Mouse (Mus musculus): Measurements from ENCODE around the gene Slc6a16. TPM values are rescaled to one million over a fixed set of nuclear protein-coding genes. Genes with fewer than 3 reads are reported as not detected.

Gene Slc6a16
- total and polyA plus RNA-seq, 2 experiments: 0.37 to 1.9 TPM

DNA sequence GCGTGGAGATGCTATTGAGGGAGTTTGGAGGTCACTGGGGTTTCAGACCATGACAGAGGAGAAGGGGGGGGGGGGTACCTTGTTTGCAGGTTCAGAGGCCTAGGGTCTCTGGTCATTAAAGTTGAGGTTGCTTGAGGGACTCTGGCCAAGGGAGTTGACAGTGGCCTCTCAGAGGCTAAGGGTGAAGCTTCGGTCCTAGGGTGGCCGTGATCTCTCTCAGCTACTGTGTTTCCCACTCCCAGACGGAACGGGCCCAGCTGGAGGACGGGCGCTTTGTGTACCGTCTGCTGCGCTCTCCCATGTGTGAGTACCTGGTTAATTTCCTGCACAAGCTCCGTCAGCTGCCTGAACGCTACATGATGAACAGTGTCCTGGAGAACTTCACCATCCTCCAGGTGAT, 8.9 kb upstream of the Slc6a16 start:
- TF ChIP-seq CTCF (IDR thresholded peaks at IDR 0.05; ENCODE audit: low read depth, low read length): no peak
- TF ChIP-seq POLR2A (IDR thresholded peaks at IDR 0.05; ENCODE audit: extremely low read depth, insufficient read depth, low read length): no peak
- 97% methylated on average over 11 of the region's 11 CpGs for WGBS
- H3K36me3 ChIP-seq (ENCODE audit: control insufficient read depth, insufficient read depth, low read length): no peaks in the 10 kb centered on the region
- no peak for DNase-seq (ENCODE audit: extremely low read depth, low read depth, low spot score)
- H3K9ac ChIP-seq (ENCODE audit: low read depth, low read length): no peak overlapping the region
- no peak overlapping the region for H3K4me3 ChIP-seq (ENCODE audit: insufficient read depth, low read depth, low read length)
- H3K27me3 ChIP-seq (ENCODE audit: control insufficient read depth, insufficient read depth, low read length): peaks cover 4% of the 10 kb centered on the region; the same call in 1 of the 2 replicates
- peaks cover 4% of the 10 kb centered on the region; the same call in 1 of the 2 replicates for H3K4me1 ChIP-seq (ENCODE audit: control insufficient read depth, insufficient read depth, low read length)
- H3K27ac ChIP-seq (replicated peaks; ENCODE audit: insufficient read depth, low read depth, low read length): no peak overlapping the region
- no peaks in the 10 kb centered on the region for H3K79me2 ChIP-seq (ENCODE audit: control insufficient read depth, insufficient read depth, low read length)

DNA sequence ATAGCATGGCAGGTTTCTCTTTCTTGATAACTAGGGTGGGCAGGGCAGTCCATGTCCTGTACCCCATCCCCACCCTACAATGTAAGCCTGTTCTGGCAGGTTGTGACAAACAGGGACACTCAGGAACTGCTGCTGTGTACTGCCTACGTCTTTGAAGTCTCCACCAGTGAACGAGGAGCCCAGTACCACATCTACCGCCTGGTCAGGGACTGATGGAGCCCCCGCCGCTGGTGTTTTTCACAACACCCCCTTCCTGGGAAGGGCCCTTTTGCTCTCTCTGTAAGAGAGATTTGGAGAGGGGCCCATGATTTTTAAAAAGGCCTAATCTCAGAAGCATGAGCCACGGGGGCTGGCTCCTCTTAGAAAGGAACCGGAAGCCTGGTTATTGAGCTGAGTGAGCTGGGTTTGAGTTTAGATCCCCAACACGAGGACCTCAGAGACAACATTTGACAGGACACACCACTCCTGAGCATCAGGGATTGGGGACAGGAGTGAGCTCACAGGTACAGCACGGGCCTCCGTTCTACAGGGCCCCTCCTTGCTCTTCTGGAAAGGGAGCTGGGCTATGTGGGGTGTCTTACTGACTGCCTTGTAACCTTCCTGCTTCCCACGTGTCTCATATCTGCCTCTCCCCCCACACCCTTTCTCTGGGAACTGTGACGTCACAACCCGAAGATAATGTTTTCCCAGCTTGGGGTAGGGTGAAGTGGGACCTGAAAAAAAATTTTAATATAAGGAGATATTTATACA, 8.0 kb upstream of the Slc6a16 start:
- Histone ChIP-seq H3K9ac (ENCODE audit: low read depth, low read length) (no peak overlapping the region), H3K79me2 (ENCODE audit: control insufficient read depth, insufficient read depth, low read length) (no peaks in the 10 kb centered on the region), H3K4me3 (ENCODE audit: insufficient read depth, low read depth, low read length) (no peak overlapping the region), H3K27ac (replicated peaks; ENCODE audit: insufficient read depth, low read depth, low read length) (no peak overlapping the region), H3K4me1 (ENCODE audit: control insufficient read depth, insufficient read depth, low read length) (peaks cover 4% of the 10 kb centered on the region; the same call in 1 of the 2 replicates), H3K36me3 (ENCODE audit: control insufficient read depth, insufficient read depth, low read length) (no peaks in the 10 kb centered on the region), H3K27me3 (ENCODE audit: control insufficient read depth, insufficient read depth, low read length) (peaks cover 4% of the 10 kb centered on the region; the same call in 1 of the 2 replicates)
- 84% methylated on average over 13 of the region's 13 CpGs for WGBS
- no peak for TF ChIP-seq POLR2A (IDR thresholded peaks at IDR 0.05; ENCODE audit: extremely low read depth, insufficient read depth, low read length)
- TF ChIP-seq CTCF (IDR thresholded peaks at IDR 0.05; ENCODE audit: low read depth, low read length): no peak
- no peak for DNase-seq (ENCODE audit: extremely low read depth, low read depth, low spot score)

DNA sequence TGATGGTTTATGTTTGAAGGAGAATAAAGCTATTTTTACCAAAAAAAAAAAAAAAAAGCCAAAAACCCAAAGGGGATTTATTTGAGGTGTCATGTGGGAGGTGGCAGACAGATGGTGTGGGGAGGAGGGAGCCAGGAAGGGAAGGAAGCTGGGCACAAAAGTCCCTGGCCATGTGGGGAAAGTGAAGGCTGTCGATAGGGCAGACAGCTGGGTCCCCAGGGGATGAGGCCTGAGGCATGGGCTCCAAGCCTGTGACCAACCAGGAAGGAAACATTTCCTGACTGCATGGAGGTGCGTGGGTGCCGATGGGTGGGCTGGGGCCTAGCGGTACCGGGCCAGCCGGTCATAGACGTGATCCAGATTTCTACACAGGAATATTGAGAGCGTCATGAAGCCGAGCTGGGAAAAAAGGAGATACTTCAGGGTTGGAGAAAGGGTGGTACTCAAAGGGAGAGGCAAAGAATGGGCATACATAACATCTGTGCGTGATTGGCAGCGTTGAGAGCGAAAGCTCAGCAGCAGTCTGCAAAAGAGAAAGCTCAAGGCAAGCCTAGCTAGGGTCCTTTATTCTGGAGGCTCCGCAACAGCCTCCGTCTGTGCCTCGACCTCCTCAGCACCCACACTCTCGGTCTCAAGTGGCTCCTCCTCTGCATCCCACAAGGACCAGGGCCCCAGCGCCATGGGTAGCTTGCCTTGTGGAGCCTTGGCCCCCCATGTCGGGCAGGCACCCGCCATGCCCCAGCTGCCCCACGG, 7.1 kb upstream of the Slc6a16 start:
- no peak overlapping the region for H3K4me3 ChIP-seq (ENCODE audit: insufficient read depth, low read depth, low read length)

DNA sequence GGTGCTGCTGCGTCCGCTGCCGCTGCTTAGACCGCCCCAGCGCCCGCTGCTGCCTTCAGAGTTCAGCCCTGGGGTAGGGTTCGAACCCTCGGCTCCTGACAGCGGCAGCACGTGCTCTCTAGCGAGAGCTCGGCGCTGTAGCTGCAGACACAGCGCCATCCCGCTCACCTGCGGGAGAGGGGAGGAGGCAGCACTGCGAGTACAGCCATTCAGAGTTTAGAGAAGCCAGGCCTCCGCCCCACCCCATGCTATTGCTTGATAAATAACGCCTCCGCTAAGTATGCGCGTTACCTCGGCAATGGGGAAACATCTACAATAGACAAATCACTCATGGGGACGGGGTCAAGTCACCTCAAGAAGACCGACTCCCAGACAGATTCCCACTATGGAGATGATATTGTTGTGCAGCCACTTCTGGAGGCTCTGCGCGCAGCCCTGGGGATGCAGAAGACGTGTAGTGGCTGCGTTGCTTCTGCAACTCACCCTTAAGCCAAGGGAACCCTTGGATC, 6.5 kb upstream of the Slc6a16 start:
- Histone ChIP-seq H3K4me1 (ENCODE audit: control insufficient read depth, insufficient read depth, low read length) (peaks cover 4% of the 10 kb centered on the region; the same call in 1 of the 2 replicates), H3K9ac (ENCODE audit: low read depth, low read length) (no peak overlapping the region), H3K36me3 (ENCODE audit: control insufficient read depth, insufficient read depth, low read length) (no peaks in the 10 kb centered on the region), H3K79me2 (ENCODE audit: control insufficient read depth, insufficient read depth, low read length) (no peaks in the 10 kb centered on the region), H3K27ac (replicated peaks; ENCODE audit: insufficient read depth, low read depth, low read length) (no peak overlapping the region), H3K4me3 (ENCODE audit: insufficient read depth, low read depth, low read length) (no peak overlapping the region), H3K27me3 (ENCODE audit: control insufficient read depth, insufficient read depth, low read length) (peaks cover 4% of the 10 kb centered on the region; the same call in 1 of the 2 replicates)
- no peak for TF ChIP-seq POLR2A (IDR thresholded peaks at IDR 0.05; ENCODE audit: extremely low read depth, insufficient read depth, low read length)
- no peak for TF ChIP-seq CTCF (IDR thresholded peaks at IDR 0.05; ENCODE audit: low read depth, low read length)
- WGBS: 41% methylated on average over 29 of the region's 29 CpGs
- no peak for DNase-seq (ENCODE audit: extremely low read depth, low read depth, low spot score)

More for the DNA sequence above, 7.1 kb upstream of the Slc6a16 start:
- 65% methylated on average over 20 of the region's 20 CpGs for WGBS
- Histone ChIP-seq H3K27ac (replicated peaks; ENCODE audit: insufficient read depth, low read depth, low read length) (no peak overlapping the region), H3K27me3 (ENCODE audit: control insufficient read depth, insufficient read depth, low read length) (peaks cover 4% of the 10 kb centered on the region; the same call in 1 of the 2 replicates), H3K4me1 (ENCODE audit: control insufficient read depth, insufficient read depth, low read length) (peaks cover 4% of the 10 kb centered on the region; the same call in 1 of the 2 replicates), H3K9ac (ENCODE audit: low read depth, low read length) (no peak overlapping the region), H3K36me3 (ENCODE audit: control insufficient read depth, insufficient read depth, low read length) (no peaks in the 10 kb centered on the region), H3K79me2 (ENCODE audit: control insufficient read depth, insufficient read depth, low read length) (no peaks in the 10 kb centered on the region)
- DNase-seq (ENCODE audit: extremely low read depth, low read depth, low spot score): no peak
- TF ChIP-seq POLR2A (IDR thresholded peaks at IDR 0.05; ENCODE audit: extremely low read depth, insufficient read depth, low read length): no peak
- no peak for TF ChIP-seq CTCF (IDR thresholded peaks at IDR 0.05; ENCODE audit: low read depth, low read length)

DNA sequence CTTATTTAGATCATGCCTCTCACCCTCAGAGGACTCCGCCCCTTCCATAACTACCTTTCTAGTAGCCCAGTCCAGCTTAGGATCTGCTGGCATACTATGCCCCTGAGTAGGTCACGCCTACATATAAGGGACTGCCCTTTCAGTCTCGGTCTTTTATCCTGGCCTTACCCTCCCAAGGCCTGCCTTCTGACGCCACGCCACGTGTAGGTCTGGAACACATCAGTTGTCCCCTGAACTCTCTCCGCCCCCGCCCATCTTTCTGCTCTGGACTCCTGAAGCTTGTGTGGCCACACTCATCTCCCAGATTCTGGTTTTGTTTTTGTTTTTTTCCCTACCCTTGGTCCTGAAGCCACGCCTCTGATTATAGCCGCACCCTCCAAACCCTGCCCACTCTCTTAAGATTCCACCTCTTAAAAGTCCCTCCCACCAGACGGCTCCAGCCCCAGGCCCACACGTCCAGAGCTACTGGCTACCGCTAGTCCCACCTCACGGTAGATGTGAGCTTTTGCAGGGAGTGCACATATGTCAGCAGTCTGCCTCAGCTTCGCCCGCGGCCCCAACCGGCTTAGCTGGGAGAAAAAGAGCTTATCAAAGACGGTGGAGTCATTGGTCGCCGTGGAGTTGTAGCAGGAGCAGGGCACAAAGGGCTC, 5.8 kb upstream of the Slc6a16 start:
- no peaks in the 10 kb centered on the region for H3K79me2 ChIP-seq (ENCODE audit: control insufficient read depth, insufficient read depth, low read length)
- H3K4me1 ChIP-seq (ENCODE audit: control insufficient read depth, insufficient read depth, low read length): peaks cover 4% of the 10 kb centered on the region; the same call in 1 of the 2 replicates
- no peak overlapping the region for H3K27ac ChIP-seq (replicated peaks; ENCODE audit: insufficient read depth, low read depth, low read length)
- 0 out of 2 replicates have a peak overlapping the region, but pooled peaks have one; percentile 8 for H3K4me3 ChIP-seq (ENCODE audit: insufficient read depth, low read depth, low read length)
- peak; percentile 27 for DNase-seq (ENCODE audit: extremely low read depth, low read depth, low spot score)
- no peak overlapping the region for H3K9ac ChIP-seq (ENCODE audit: low read depth, low read length)
- H3K27me3 ChIP-seq (ENCODE audit: control insufficient read depth, insufficient read depth, low read length): peaks cover 4% of the 10 kb centered on the region; the same call in 1 of the 2 replicates
- 24% methylated on average over 21 of the region's 21 CpGs for WGBS
- no peaks in the 10 kb centered on the region for H3K36me3 ChIP-seq (ENCODE audit: control insufficient read depth, insufficient read depth, low read length)
- TF ChIP-seq CTCF (IDR thresholded peaks at IDR 0.05; ENCODE audit: low read depth, low read length) (no peak), POLR2A (IDR thresholded peaks at IDR 0.05; ENCODE audit: extremely low read depth, insufficient read depth, low read length) (no peak)

Measured in liver, adult 2 months (tissue).